Mouse (Mus musculus) erythroblast, embryonic 14.5 days (primary cell): ENCODE data around the gene Kif22.

Source experiments
- GATA1 ChIP-seq: IDR thresholded peaks from 2 replicates; pipeline ENCODE4 v1.6.1; 2012; ENCODE audit warnings: low read length, inconsistent platforms, mixed read lengths
- TAL1 ChIP-seq: IDR thresholded peaks from 3 replicates; pipeline ENCODE4 v1.6.1; 2012; ENCODE audit warnings: low read length, inconsistent platforms, mixed read lengths

- no peak for TF ChIP-seq GATA1
- no peak for TF ChIP-seq TAL1
Measured at GRCm38 (mm10) chr7:127026161-127026600, 16.1 kb downstream of the Kif22 start.
